Mouse (Mus musculus): ENCODE results near the gene Hist1h2be.
"Not testable (repeated sequence)": the region's sequence is repeated elsewhere in the genome, so short reads cannot be mapped to it uniquely, and the experiment has no call there.

The Hist1h2be gene

GRCm38 (mm10) chr13:23591886-23592285 lies 29.0 kb downstream of the Hist1h2be start:
- DNase-seq (ENCODE audit: low spot score in 2 of 2), result not testable (repeated sequence)

GRCm38 (mm10) chr13:23591206-23591605 lies 29.7 kb downstream of the Hist1h2be start:
- DNase-seq (ENCODE audit: low spot score in 2 of 2), result no peak

GRCm38 (mm10) chr13:23586940-23587225 lies 34.0 kb downstream of the Hist1h2be start:
- DNase-seq (ENCODE audit: low spot score in 2 of 2), result no peak

- no peak for DNase-seq (ENCODE audit: low spot score in 2 of 2)
Observed at GRCm38 (mm10) chr13:23586099-23586939, 34.6 kb downstream of the Hist1h2be start.

GRCm38 (mm10) chr13:23585442-23586098 lies 35.4 kb downstream of the Hist1h2be start:
- DNase-seq (ENCODE audit: low spot score in 2 of 2), result peak; percentile 82 to 84

- peak in 1 of 2 experiments; percentile 72 for DNase-seq (ENCODE audit: low spot score in 2 of 2)
Observed at GRCm38 (mm10) chr13:23585029-23585441, 35.9 kb downstream of the Hist1h2be start.

- DNase-seq (ENCODE audit: low spot score in 2 of 2), result no peak
Observed at GRCm38 (mm10) chr13:23584331-23584730, 36.6 kb downstream of the Hist1h2be start.

GRCm38 (mm10) chr13:23583387-23584068 lies 37.4 kb downstream of the Hist1h2be start:
- DNase-seq (ENCODE audit: low spot score in 2 of 2), result no peak

GRCm38 (mm10) chr13:23582219-23583056 lies 38.5 kb downstream of the Hist1h2be start:
- no peak for DNase-seq (ENCODE audit: low spot score in 2 of 2)

- peak; percentile 96 to 99 for DNase-seq (ENCODE audit: low spot score in 2 of 2)
Observed at GRCm38 (mm10) chr13:23581408-23582218, 39.3 kb downstream of the Hist1h2be start, which contains the start of gene Hist1h4d. Gene Hist1h4d, plus strand, starts transcription at chr13:23581598.

- no peak for DNase-seq (ENCODE audit: low spot score in 2 of 2)
Observed at GRCm38 (mm10) chr13:23577835-23578234, 43.1 kb downstream of the Hist1h2be start.

GRCm38 (mm10) chr13:23576906-23577639 lies 43.9 kb downstream of the Hist1h2be start:
- DNase-seq (ENCODE audit: low spot score in 2 of 2), result no peak

GRCm38 (mm10) chr13:23576351-23576881 lies 44.5 kb downstream of the Hist1h2be start:
- DNase-seq (ENCODE audit: low spot score in 2 of 2), result no peak

- not testable (repeated sequence) for DNase-seq (ENCODE audit: low spot score in 2 of 2)
Observed at GRCm38 (mm10) chr13:23575864-23576313, 45.0 kb downstream of the Hist1h2be start.

- DNase-seq (ENCODE audit: low spot score in 2 of 2), result peak; percentile 69 to 83
Observed at GRCm38 (mm10) chr13:23575271-23575851, 45.6 kb downstream of the Hist1h2be start, which contains the start of gene Hist1h3d. Gene Hist1h3d, plus strand, starts transcription at chr13:23575763.

GRCm38 (mm10) chr13:23574546-23575170 lies 46.3 kb downstream of the Hist1h2be start:
- not testable (repeated sequence) for DNase-seq (ENCODE audit: low spot score in 2 of 2)

- DNase-seq (ENCODE audit: low spot score in 2 of 2), result peak; percentile 96 to 97
Observed at GRCm38 (mm10) chr13:23573898-23574524, 46.9 kb downstream of the Hist1h2be start, which contains the start of the genes Hist1h2bf and Hist1h2ad. Gene Hist1h2bf, minus strand, starts transcription at chr13:23574196. Gene Hist1h2ad, plus strand, starts transcription at chr13:23574381.
